Mouse (Mus musculus) c-Kit-positive CD71-negative TER-119-negative erythroid progenitor cells, embryonic 14.5 days (primary cell): ENCODE results near the gene 2810459M11Rik.
"Not testable (repeated sequence)": the region's sequence is repeated elsewhere in the genome, so short reads cannot be mapped to it uniquely, and the experiment has no call there.

Source experiments
- DNase-seq: peaks from one replicate; pipeline ENCODE4 v3.0.0-alpha.2; 2013; ENCODE audit warnings: low read depth

The 2810459M11Rik gene

GRCm38 (mm10) chr1:86045848-86046805 lies at the start of gene 2810459M11Rik:
TSS of gene 2810459M11Rik (plus strand) at chr1:86045863.
- no peak for DNase-seq

DNA sequence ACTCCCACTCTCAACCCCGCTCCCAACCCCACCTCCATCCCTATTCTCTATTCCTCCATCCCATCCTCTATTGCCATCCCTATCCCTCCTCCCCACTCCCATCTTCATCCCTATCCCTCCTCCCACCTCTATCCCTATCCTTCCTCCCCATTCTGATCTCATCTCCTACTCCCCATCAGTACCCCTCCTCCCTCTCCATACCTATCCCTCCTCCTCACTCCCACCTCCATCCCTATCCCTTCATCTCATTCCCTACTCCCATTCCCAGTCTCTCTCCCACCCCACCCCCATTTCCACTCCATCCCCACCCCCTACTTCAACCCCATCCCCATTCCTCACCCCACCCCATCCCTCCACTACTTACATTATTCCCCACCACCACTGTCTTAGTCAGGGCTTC lies 48.4 kb upstream of the 2810459M11Rik start:
- no peak for DNase-seq

GRCm38 (mm10) chr1:85998012-85998411 lies 47.7 kb upstream of the 2810459M11Rik start:
- DNase-seq, result no peak

GRCm38 (mm10) chr1:85999853-86000570 lies 45.7 kb upstream of the 2810459M11Rik start:
- DNase-seq, result no peak

GRCm38 (mm10) chr1:86005540-86005939 lies 40.1 kb upstream of the 2810459M11Rik start:
- no peak for DNase-seq

DNA sequence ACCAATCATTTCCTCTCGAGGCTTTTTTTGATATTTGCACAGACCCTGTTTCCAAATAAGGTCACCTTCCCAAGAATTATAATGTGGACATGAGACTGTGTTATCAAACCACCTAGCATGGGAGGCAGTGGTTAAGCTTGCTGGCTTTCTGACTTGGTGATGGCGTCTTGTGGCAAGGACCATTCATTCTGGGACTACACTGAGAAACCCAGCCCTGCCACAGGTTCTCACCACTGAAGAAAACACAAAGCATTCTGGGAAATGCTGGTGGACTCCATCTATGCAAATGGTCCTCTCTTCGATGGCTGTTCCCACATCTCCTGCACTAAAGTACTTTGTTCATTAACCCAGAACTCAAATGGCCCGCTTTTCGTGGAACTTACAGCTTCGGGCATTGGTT lies 39.6 kb upstream of the 2810459M11Rik start:
- DNase-seq, result no peak

DNA sequence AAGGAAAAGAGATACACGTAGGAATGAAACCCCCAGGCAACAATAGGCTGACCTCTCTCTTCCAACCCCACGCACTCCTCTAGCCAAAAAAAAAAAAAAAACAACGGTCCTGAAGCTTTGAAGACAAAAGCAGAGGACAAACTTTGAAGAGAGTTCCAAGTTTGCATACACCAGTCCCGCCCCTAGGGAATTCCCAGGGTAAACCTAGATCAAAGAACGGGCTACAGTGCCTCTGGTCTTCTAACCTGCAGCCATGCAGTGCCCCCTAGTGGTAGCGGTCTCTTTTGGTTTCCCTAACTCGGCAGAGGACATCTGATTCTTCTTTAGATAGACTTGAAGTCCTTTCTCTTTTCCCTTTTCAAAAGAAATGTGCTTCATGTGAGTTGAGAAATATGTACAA lies 37.9 kb upstream of the 2810459M11Rik start:
- DNase-seq, result peak; percentile 77

GRCm38 (mm10) chr1:86015758-86016157 lies 29.9 kb upstream of the 2810459M11Rik start:
- DNase-seq, result not testable (repeated sequence)

DNA sequence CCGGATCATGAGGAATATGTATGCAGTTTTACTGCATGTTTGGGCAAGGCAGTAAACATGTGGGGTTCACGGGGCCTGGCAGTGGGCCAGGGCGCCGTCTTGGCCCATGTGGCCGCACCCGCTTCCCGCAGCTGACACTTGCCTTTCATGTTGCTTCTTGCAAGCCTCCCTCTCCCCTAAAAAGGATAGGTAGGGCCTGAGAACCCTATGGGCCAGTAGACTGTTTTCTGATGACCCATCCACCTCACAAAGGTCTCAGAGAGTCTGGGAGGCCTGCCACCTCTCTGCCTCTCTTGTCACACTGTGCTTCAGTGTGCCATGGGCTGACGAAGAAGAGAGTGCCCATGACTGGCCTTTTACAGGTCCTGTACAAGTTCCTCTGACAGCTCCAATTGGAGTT lies 29.1 kb upstream of the 2810459M11Rik start, which contains the start of gene Spata3:
Spata3 (plus strand) TSS at position 301 of the 400 bp plus-strand sequence.
- no peak for DNase-seq

DNA sequence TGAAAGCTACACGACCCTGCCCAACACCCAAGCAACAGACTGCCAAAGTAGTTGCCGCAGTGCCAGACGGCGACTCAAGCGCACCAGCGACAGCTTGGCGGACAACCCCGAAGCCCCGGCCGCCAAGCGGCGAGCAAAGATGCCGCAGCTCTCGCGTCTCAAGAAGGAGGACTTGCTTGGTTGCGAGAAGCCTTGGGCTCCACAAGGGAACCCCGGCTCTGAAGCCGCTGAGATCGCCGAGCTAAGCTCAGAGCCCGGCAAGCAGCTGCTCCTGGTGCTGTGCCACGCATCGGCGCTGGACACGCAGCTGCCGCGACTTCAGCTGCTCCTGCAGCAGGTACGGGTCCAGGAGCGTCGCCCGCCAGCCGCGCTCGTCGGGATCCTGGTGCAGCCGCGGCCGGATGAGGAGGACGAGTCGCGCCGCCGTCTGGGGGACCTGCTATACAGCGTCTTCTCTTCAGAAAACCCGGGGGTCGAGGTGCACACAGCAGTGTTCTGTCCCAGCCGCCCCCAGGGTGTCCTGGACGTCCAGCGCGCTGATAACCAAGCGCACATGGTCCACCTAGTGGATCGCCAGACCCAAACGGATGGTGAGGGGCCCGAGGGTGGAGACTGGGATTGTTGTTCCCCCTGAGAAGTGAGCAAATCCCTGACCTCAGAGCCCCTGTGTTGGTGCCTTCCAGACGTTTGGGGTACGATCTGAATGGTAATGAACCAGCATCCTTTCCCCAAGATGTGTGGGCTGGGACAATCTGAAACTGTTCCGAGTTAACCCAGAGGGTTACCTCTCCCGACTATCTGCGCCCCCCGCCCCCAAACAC lies 27.2 kb upstream of the 2810459M11Rik start:
- DNase-seq, result peak; percentile 25

DNA sequence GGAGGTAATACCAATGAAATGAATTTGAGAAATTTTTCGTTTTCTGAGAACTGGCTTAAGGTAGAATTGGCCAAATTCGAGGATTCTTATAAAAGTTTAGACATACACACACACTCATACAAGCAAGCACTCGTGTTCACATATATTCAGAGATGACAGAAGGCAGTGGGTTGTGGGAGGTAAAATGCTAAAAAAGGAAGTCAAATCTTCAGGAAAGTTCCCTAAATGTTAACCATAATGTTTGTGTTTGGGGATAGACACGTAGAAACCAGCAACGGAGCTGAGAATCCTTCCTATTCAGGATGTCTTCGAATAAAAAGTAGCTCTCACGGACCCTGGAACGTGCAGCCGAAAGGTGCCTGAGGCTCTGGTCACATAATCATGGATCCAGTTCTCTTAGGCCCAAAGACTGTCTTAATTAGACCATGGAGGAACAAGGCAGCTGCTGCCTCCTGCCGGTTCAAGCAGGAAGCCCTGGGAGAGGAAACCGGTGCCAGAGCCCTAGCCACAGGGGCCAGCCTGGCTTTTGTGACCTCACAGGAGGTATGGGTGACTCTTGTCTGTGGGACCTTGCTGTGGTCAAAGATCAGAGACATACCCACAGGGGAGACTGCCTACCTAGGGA lies 24.2 kb upstream of the 2810459M11Rik start:
- DNase-seq, result no peak

- DNase-seq, result no peak
Measured at GRCm38 (mm10) chr1:86032273-86032987, 13.2 kb upstream of the 2810459M11Rik start.

- no peak for DNase-seq
Measured at GRCm38 (mm10) chr1:86038191-86038951, 7.3 kb upstream of the 2810459M11Rik start.

GRCm38 (mm10) chr1:86040131-86040530 lies 5.5 kb upstream of the 2810459M11Rik start:
- DNase-seq, result no peak

DNA sequence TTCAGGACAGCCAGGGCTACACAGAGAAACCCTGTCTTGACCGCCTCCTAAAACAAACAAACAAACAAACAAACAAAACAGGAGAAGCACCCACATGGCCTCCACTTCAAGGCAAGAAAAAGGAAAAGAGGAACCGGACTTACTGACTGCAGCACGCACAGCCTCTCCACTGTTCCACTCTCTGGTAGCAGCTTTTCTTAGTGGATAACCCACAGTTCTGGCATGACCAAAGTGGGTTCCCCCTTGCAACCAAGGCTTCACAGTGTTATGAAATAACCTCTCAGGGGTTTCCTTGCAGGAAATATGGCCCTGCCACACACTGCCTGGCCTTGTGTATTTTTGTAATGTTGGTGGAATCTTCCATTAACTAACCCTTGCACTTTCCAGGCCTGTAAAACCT lies 4.8 kb upstream of the 2810459M11Rik start:
- no peak for DNase-seq

DNA sequence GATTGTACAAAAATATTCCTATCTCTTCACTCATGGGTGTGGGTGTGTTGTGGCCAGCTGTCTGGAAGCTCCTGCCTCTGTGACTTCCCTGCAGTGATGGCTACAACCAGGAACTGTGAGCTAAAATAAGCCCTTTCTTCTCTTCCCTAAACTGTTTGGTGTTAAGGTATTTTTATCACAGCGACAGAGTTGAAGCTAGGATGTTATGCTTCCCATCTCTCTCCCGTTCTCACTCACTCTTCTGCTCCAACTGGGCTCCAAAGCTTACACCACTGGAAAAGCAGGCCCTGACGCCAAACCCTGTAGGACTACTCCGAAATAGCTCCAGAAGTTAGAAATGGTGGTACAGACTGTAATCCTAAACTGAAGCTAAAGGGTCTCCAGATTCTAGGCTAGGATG lies 607 bp upstream of the 2810459M11Rik start:
- DNase-seq, result no peak

- no peak for DNase-seq
Measured at GRCm38 (mm10) chr1:86046833-86047563, 1.3 kb downstream of the 2810459M11Rik start.

GRCm38 (mm10) chr1:86048231-86048630 lies 2.6 kb downstream of the 2810459M11Rik start:
- DNase-seq, result no peak

GRCm38 (mm10) chr1:86048744-86049143 lies 3.1 kb downstream of the 2810459M11Rik start:
- DNase-seq, result no peak
